Mouse (Mus musculus) embryonic fibroblast, embryonic 13.5 days (primary cell): ENCODE measurements around the gene Hyal2.
A peak's percentile ranks its signal among the peaks of the same experiment; 100 is the strongest.

Source experiments
- CTCF ChIP-seq: IDR thresholded peaks from 2 replicates; pipeline ENCODE4 v1.5.1; 2011; ENCODE audit warnings: mild to moderate bottlenecking, control low read depth, low read length, moderate library complexity, borderline replicate concordance; ENCODE audit not compliant: insufficient read depth
- POLR2A ChIP-seq: IDR thresholded peaks from 2 replicates; pipeline ENCODE4 v1.6.1; 2011; ENCODE audit warnings: low read depth, mild to moderate bottlenecking, control low read depth, low read length, moderate library complexity

GRCm38 (mm10) chr9:107551117-107551889 lies 16.4 kb upstream of the Hyal2 start, which contains the start of gene Rassf1:
- no peak for TF ChIP-seq CTCF
- peak; percentile 83 for TF ChIP-seq POLR2A
